Mouse (Mus musculus): ENCODE results near the gene Nbea.

- TF ChIP-seq CTCF (IDR thresholded peaks at IDR 0.05; ENCODE audit: low read depth) (no peak), EP300 (IDR thresholded peaks at IDR 0.05; ENCODE audit: low read depth) (no peak)
Observed at GRCm38 (mm10) chr3:55818082-55818481, 365.4 kb downstream of the Nbea start.

Measured in heart, postnatal 0 days (tissue).